Mouse (Mus musculus): ENCODE data around the gene R3hdm1. TPM values are rescaled to one million over a fixed set of nuclear protein-coding genes. Genes with fewer than 3 reads are reported as not detected.

R3hdm1 gene
- polyA plus RNA-seq (2014; fragmentation: Nextera tagmentation; extraction: Ambion mirVana) = 67.4 and 70.9 TPM in 2 replicates

DNA sequence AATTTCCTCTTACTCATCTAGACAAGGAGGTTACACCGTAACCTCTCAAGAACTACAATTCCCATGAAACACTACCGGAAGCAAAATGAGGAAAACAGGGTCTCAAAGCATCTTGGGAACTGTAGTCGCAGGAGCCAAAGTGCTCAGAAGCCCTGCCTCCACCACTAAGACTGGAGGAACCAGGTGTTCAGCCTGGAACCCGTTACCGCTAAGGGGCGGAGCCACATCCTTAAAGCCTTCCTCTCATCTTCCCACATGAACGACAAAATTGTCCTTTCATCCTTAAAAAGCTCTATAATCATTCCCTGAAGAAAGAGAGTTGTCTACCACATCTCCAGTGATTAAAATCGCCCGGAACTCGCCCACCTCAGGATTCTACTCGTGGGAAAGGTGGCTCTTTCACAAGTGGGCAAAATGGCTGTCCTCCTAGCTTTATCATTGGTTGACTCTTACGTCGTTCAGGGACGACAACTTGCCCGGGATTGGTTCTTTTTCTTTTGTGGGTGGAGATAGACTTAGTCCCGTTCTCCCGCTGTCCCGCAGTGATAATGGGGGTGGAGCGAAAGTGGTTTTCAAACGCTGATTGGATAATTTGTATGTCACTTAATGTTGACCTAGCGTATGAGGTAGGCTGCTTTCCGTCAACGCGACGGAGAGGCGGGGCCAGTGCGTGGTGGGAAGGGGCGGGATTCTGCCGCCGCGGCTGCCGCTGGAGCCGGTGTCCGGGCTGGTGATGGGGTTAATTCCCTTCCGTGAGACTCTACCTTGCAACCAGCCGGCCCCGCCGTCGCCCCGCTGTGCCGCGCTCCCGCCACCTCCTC, at the start of gene R3hdm1, which contains the start of gene Zranb3:
Gene R3hdm1 (plus strand): TSS at position 661 of the 821 bp plus-strand sequence.
Gene Zranb3 (minus strand): TSS at position 407 of the 821 bp plus-strand sequence.
- Histone ChIP-seq H3K9ac (ENCODE audit: low read length) (peak within 1 kb of the TSS; percentile 61), H3K4me1 (replicated peaks; ENCODE audit: control insufficient read depth, insufficient read depth, low read length) (peaks cover 9% of the 10 kb centered on the region; the same call in 1 of the 2 replicates), H3K4me2 (ENCODE audit: low read length) (peak within 1 kb of the TSS; percentile 64), H3K27ac (ENCODE audit: low read depth) (peak within 1 kb of the TSS; percentile 85), H3K4me3 (ENCODE audit: low read depth, low read length) (peak within 1 kb of the TSS; percentile 70), H3K36me3 (ENCODE audit: control insufficient read depth, insufficient read depth, low read length) (no peaks in the 10 kb centered on the region), H3K27me3 (replicated peaks; ENCODE audit: control insufficient read depth, insufficient read depth, low read length) (no peaks in the 10 kb centered on the region), H3K9me3 (ENCODE audit: control insufficient read depth, low read length) (no peaks in the 10 kb centered on the region)
- peak; percentile 96 for ATAC-seq (replicated peaks; ENCODE audit: low FRiP score, low TSS enrichment, low read depth)
- WGBS = under 1% methylated on average over 43 of the region's 43 CpGs
- DNase-seq (ENCODE audit: low spot score) = peak; percentile 94

DNA sequence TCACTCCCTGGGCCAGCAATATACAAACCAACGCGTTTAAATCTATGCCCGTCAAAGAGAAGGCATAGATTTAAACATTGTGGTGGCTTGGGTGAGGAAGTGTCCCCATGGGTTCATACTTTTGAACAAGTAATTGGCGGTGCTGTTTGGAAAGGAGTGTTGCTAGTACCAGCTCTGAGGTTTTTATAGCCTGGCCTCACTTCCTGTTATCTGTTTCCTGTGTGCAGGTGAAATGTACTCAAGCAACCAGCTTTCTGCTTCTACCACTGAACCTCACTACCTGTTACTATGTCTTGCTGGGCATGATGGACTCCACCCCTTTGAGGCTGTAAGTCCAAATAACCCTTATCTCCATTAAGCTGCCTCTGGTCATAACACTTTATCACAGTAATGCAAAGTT, 45.8 kb upstream of the R3hdm1 start:
- H3K4me1 ChIP-seq (replicated peaks; ENCODE audit: control insufficient read depth, insufficient read depth, low read length) = no peaks in the 10 kb centered on the region
- no peaks in the 10 kb centered on the region for H3K9me3 ChIP-seq (ENCODE audit: control insufficient read depth, low read length)
- no peak overlapping the region for H3K4me3 ChIP-seq (ENCODE audit: low read depth, low read length)
- H3K4me2 ChIP-seq (ENCODE audit: low read length) = no peak overlapping the region
- no peaks in the 10 kb centered on the region for H3K36me3 ChIP-seq (ENCODE audit: control insufficient read depth, insufficient read depth, low read length)
- WGBS = 95% methylated on average over 4 of the region's 4 CpGs
- DNase-seq (ENCODE audit: low spot score) (no peak), ATAC-seq (replicated peaks; ENCODE audit: low FRiP score, low TSS enrichment, low read depth) (no peak)
- no peak overlapping the region for H3K9ac ChIP-seq (ENCODE audit: low read length)
- H3K27me3 ChIP-seq (replicated peaks; ENCODE audit: control insufficient read depth, insufficient read depth, low read length) = no peaks in the 10 kb centered on the region
- no peak overlapping the region for H3K27ac ChIP-seq (ENCODE audit: low read depth)

DNA sequence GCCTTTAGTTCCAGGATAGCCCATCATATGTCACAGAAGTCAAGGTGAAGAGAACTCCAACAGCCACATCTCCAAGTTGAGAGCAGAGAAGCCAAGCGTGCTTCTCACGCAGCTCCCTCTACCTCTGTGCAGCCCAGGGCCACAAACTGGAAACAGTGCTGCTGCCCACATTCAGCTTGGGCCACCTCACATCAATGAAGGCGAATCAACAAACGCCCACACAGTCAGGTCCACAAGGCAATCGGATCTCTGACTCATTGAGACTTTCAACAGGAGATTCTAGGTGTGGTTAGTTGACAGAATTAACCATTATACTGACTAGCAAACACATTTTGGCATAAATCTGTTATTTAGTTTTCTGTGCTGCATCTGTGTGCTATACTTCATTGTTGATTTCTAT, 44.5 kb upstream of the R3hdm1 start:
- Histone ChIP-seq H3K4me1 (replicated peaks; ENCODE audit: control insufficient read depth, insufficient read depth, low read length) (no peaks in the 10 kb centered on the region), H3K4me3 (ENCODE audit: low read depth, low read length) (no peak overlapping the region), H3K9me3 (ENCODE audit: control insufficient read depth, low read length) (no peaks in the 10 kb centered on the region), H3K27me3 (replicated peaks; ENCODE audit: control insufficient read depth, insufficient read depth, low read length) (no peaks in the 10 kb centered on the region), H3K4me2 (ENCODE audit: low read length) (no peak overlapping the region), H3K36me3 (ENCODE audit: control insufficient read depth, insufficient read depth, low read length) (no peaks in the 10 kb centered on the region), H3K27ac (ENCODE audit: low read depth) (no peak overlapping the region), H3K9ac (ENCODE audit: low read length) (no peak overlapping the region)
- ATAC-seq (replicated peaks; ENCODE audit: low FRiP score, low TSS enrichment, low read depth) (no peak), DNase-seq (ENCODE audit: low spot score) (no peak)
- 88% methylated on average over 5 of the region's 5 CpGs for WGBS

GRCm38 (mm10) chr1:128060655-128061344, 42.3 kb upstream of the R3hdm1 start:
- DNase-seq (ENCODE audit: low spot score) (no peak), ATAC-seq (replicated peaks; ENCODE audit: low FRiP score, low TSS enrichment, low read depth) (no peak)
- no peak overlapping the region for H3K9ac ChIP-seq (ENCODE audit: low read length)
- H3K27ac ChIP-seq (ENCODE audit: low read depth) = no peak overlapping the region
- H3K36me3 ChIP-seq (ENCODE audit: control insufficient read depth, insufficient read depth, low read length) = no peaks in the 10 kb centered on the region
- 66% methylated on average over 8 of the region's 8 CpGs for WGBS
- no peak overlapping the region for H3K4me3 ChIP-seq (ENCODE audit: low read depth, low read length)
- no peaks in the 10 kb centered on the region for H3K9me3 ChIP-seq (ENCODE audit: control insufficient read depth, low read length)
- no peaks in the 10 kb centered on the region for H3K4me1 ChIP-seq (replicated peaks; ENCODE audit: control insufficient read depth, insufficient read depth, low read length)
- no peak overlapping the region for H3K4me2 ChIP-seq (ENCODE audit: low read length)
- H3K27me3 ChIP-seq (replicated peaks; ENCODE audit: control insufficient read depth, insufficient read depth, low read length) = no peaks in the 10 kb centered on the region

GRCm38 (mm10) chr1:128061401-128061800, 41.7 kb upstream of the R3hdm1 start:
- Histone ChIP-seq H3K4me3 (ENCODE audit: low read depth, low read length) (no peak overlapping the region), H3K9me3 (ENCODE audit: control insufficient read depth, low read length) (no peaks in the 10 kb centered on the region), H3K9ac (ENCODE audit: low read length) (no peak overlapping the region), H3K4me2 (ENCODE audit: low read length) (no peak overlapping the region), H3K36me3 (ENCODE audit: control insufficient read depth, insufficient read depth, low read length) (no peaks in the 10 kb centered on the region), H3K27ac (ENCODE audit: low read depth) (no peak overlapping the region), H3K27me3 (replicated peaks; ENCODE audit: control insufficient read depth, insufficient read depth, low read length) (no peaks in the 10 kb centered on the region), H3K4me1 (replicated peaks; ENCODE audit: control insufficient read depth, insufficient read depth, low read length) (no peaks in the 10 kb centered on the region)
- WGBS = 78% methylated on average over 1 of the region's 1 CpGs
- no peak for DNase-seq (ENCODE audit: low spot score)
- ATAC-seq (replicated peaks; ENCODE audit: low FRiP score, low TSS enrichment, low read depth) = no peak

- WGBS = 90% methylated on average over 1 of the region's 1 CpGs
- Histone ChIP-seq H3K36me3 (ENCODE audit: control insufficient read depth, insufficient read depth, low read length) (no peaks in the 10 kb centered on the region), H3K27me3 (replicated peaks; ENCODE audit: control insufficient read depth, insufficient read depth, low read length) (no peaks in the 10 kb centered on the region), H3K4me3 (ENCODE audit: low read depth, low read length) (no peak overlapping the region), H3K9me3 (ENCODE audit: control insufficient read depth, low read length) (no peaks in the 10 kb centered on the region), H3K4me2 (ENCODE audit: low read length) (no peak overlapping the region), H3K9ac (ENCODE audit: low read length) (no peak overlapping the region), H3K4me1 (replicated peaks; ENCODE audit: control insufficient read depth, insufficient read depth, low read length) (no peaks in the 10 kb centered on the region), H3K27ac (ENCODE audit: low read depth) (no peak overlapping the region)
- DNase-seq (ENCODE audit: low spot score) (no peak), ATAC-seq (replicated peaks; ENCODE audit: low FRiP score, low TSS enrichment, low read depth) (no peak)
These were observed 40.9 kb upstream of the R3hdm1 start for GRCm38 (mm10) chr1:128062167-128062566.

DNA sequence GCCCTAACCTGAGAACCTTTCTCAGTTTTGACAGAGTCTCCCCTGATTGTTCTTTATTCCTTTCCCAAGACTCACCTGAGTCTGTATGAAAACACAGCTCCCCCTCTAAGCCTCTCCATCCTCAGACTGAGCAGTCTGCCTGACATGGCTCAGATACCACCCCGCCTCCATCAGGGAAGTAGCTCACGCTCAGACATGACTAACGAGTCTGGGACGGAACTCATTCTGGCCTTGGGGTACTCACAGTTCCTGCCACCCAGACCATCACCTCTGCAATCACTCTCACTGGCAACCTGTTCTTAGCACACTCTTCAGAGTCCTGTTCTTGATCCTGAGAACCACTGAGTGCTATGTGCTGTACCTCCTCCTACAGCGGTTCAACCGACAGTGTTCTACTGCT, 38.4 kb upstream of the R3hdm1 start:
- Histone ChIP-seq H3K27ac (ENCODE audit: low read depth) (no peak overlapping the region), H3K4me2 (ENCODE audit: low read length) (no peak overlapping the region), H3K4me1 (replicated peaks; ENCODE audit: control insufficient read depth, insufficient read depth, low read length) (0 out of 2 replicates have a peak, but pooled peaks cover 4% of the 10 kb centered on the region), H3K9ac (ENCODE audit: low read length) (no peak overlapping the region), H3K9me3 (ENCODE audit: control insufficient read depth, low read length) (no peaks in the 10 kb centered on the region), H3K36me3 (ENCODE audit: control insufficient read depth, insufficient read depth, low read length) (no peaks in the 10 kb centered on the region), H3K4me3 (ENCODE audit: low read depth, low read length) (no peak overlapping the region), H3K27me3 (replicated peaks; ENCODE audit: control insufficient read depth, insufficient read depth, low read length) (no peaks in the 10 kb centered on the region)
- WGBS = 90% methylated on average over 6 of the region's 6 CpGs
- DNase-seq (ENCODE audit: low spot score) (no peak), ATAC-seq (replicated peaks; ENCODE audit: low FRiP score, low TSS enrichment, low read depth) (no peak)

DNA sequence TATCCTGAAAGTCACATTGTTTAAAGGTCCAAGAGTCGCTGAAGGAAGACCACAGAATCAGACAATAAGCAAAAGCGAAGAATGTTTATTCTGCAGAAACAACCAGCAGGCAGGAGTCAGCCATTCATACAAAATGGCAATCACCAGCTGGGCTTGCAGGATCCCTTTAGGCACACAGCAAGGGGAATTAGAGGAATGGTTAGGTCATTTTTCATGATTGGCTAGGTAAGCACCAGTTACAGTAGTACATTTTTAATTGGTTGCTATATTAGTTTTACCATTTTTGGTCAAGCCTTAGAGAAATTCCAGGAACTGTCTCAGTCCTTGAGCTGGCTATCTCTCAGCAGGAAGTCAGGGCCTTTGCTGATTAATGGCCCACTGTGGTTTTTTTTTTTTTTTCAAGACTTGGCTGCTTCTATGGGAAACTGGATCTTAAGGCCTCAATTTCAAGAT, 34.1 kb upstream of the R3hdm1 start:
- H3K27ac ChIP-seq (ENCODE audit: low read depth) = no peak overlapping the region
- no peak overlapping the region for H3K4me2 ChIP-seq (ENCODE audit: low read length)
- H3K27me3 ChIP-seq (replicated peaks; ENCODE audit: control insufficient read depth, insufficient read depth, low read length) = no peaks in the 10 kb centered on the region
- ATAC-seq (replicated peaks; ENCODE audit: low FRiP score, low TSS enrichment, low read depth) (no peak), DNase-seq (ENCODE audit: low spot score) (no peak)
- peaks cover 2% of the 10 kb centered on the region; the same call in 1 of the 2 replicates for H3K9me3 ChIP-seq (ENCODE audit: control insufficient read depth, low read length)
- no peaks in the 10 kb centered on the region for H3K36me3 ChIP-seq (ENCODE audit: control insufficient read depth, insufficient read depth, low read length)
- WGBS = 47% methylated on average over 2 of the region's 2 CpGs
- H3K4me3 ChIP-seq (ENCODE audit: low read depth, low read length) = no peak overlapping the region
- H3K9ac ChIP-seq (ENCODE audit: low read length) = no peak overlapping the region
- 0 out of 2 replicates have a peak, but pooled peaks cover 4% of the 10 kb centered on the region for H3K4me1 ChIP-seq (replicated peaks; ENCODE audit: control insufficient read depth, insufficient read depth, low read length)
